Mouse (Mus musculus): ENCODE measurements at regions not wholly inside any gene's neighbourhood (a gene's known extent, or its start where the extent isn't known, plus 50 kb on each side); places are given as distances from the start of the nearest gene placed in this dataset.

GRCm38 (mm10) chrX:11837566-11837965 is 322.6 kb downstream of the Bcor start:
- TF ChIP-seq GATA1 (IDR thresholded peaks at IDR 0.05; ENCODE audit: borderline replicate concordance, low read length) = no peak
- TF ChIP-seq FLI1 (IDR thresholded peaks at IDR 0.05; ENCODE audit: low read length) = no peak
